Mouse (Mus musculus): ENCODE data around the gene Nmral1. TPM values are rescaled to one million over a fixed set of nuclear protein-coding genes. Genes with fewer than 3 reads are reported as not detected.
A peak's percentile ranks its signal among the peaks of the same experiment; 100 is the strongest.
"Not testable (repeated sequence)": the region's sequence is repeated elsewhere in the genome, so short reads cannot be mapped to it uniquely, and the experiment has no call there.

The Nmral1 gene
- total and polyA plus RNA-seq, 2 experiments from 2014 or later: 33.5 to 37.1 TPM

DNA sequence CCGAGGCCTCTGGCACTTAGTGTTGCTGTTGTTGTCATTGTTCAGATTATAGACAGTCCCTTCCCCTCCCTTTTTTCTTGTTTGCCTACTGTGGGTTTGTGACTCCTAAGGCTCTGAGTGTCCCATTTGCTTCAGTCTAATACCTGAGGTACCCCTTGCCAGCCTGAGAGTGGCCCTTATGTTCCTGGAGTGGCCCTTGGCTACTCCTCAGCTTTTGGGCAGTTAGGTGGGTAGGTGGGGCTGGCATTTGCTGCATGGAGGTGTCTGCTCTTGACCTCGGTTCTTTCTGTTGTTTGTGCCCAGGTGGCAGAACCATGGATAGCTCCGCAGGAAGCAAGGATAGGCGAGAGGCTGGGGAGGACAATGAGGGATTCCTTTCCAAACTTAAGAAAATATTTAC lies 13.6 kb downstream of the Nmral1 start:
- 72% methylated on average over 4 of the region's 4 CpGs for WGBS
- Histone ChIP-seq H3K36me3 (ENCODE audit: insufficient read depth, low read length) (peaks cover 67% of the 10 kb centered on the region), H3K27me3 (ENCODE audit: insufficient read depth, low read length) (no peaks in the 10 kb centered on the region), H3K4me2 (ENCODE audit: low read depth, low read length, poor library complexity, severe bottlenecking) (no peak overlapping the region), H3K4me3 (ENCODE audit: low read depth, low read length) (no peak overlapping the region), H3K27ac (ENCODE audit: low read depth, low read length) (no peak overlapping the region), H3K9me3 (ENCODE audit: low read length) (no peaks in the 10 kb centered on the region), H3K9ac (replicated peaks; ENCODE audit: low read length, poor library complexity, severe bottlenecking) (no peak overlapping the region), H3K4me1 (ENCODE audit: insufficient read depth, low read length) (no peaks in the 10 kb centered on the region)
- no peak for DNase-seq (ENCODE audit: low spot score)
- ATAC-seq (ENCODE audit: low FRiP score): no peak
- no peak for TF ChIP-seq CTCF (IDR thresholded peaks at IDR 0.05)

GRCm38 (mm10) chr16:4702646-4703045 lies 16.5 kb downstream of the Nmral1 start:
- Histone ChIP-seq H3K9me3 (ENCODE audit: low read length) (no peaks in the 10 kb centered on the region), H3K4me1 (ENCODE audit: insufficient read depth, low read length) (no peaks in the 10 kb centered on the region), H3K36me3 (ENCODE audit: insufficient read depth, low read length) (peaks cover 69% of the 10 kb centered on the region), H3K9ac (replicated peaks; ENCODE audit: low read length, poor library complexity, severe bottlenecking) (no peak overlapping the region), H3K27me3 (ENCODE audit: insufficient read depth, low read length) (no peaks in the 10 kb centered on the region), H3K4me2 (ENCODE audit: low read depth, low read length, poor library complexity, severe bottlenecking) (no peak overlapping the region), H3K4me3 (ENCODE audit: low read depth, low read length) (no peak overlapping the region), H3K27ac (ENCODE audit: low read depth, low read length) (no peak overlapping the region)
- no peak for TF ChIP-seq CTCF (IDR thresholded peaks at IDR 0.05)
- DNase-seq (ENCODE audit: low spot score): no peak
- 64% methylated on average over 1 of the region's 1 CpGs for WGBS
- ATAC-seq (ENCODE audit: low FRiP score): no peak

DNA sequence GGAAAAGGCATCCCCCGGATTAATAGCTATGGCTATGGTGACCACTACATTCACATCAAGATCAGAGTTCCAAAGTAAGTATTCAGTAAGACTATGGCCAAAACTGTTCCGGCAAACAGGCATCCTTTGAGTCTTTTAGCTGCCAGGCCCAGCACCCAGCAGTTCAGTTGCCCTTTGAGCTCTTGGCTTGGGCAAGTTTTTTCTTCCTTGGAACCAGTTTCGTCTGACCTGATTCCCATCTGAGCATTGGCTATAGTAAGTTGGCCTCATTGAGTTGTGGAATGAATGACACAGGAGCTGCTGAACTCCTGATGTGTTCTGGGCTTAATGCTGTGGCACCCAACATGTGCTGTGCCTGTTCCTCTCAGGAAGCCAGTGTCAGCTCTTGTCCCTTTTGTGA lies 17.9 kb downstream of the Nmral1 start:
- Histone ChIP-seq H3K27me3 (ENCODE audit: insufficient read depth, low read length) (no peaks in the 10 kb centered on the region), H3K9ac (replicated peaks; ENCODE audit: low read length, poor library complexity, severe bottlenecking) (no peak overlapping the region), H3K4me1 (ENCODE audit: insufficient read depth, low read length) (no peaks in the 10 kb centered on the region), H3K4me2 (ENCODE audit: low read depth, low read length, poor library complexity, severe bottlenecking) (no peak overlapping the region), H3K27ac (ENCODE audit: low read depth, low read length) (no peak overlapping the region), H3K36me3 (ENCODE audit: insufficient read depth, low read length) (peaks cover 68% of the 10 kb centered on the region), H3K4me3 (ENCODE audit: low read depth, low read length) (no peak overlapping the region), H3K9me3 (ENCODE audit: low read length) (no peaks in the 10 kb centered on the region)
- no peak for TF ChIP-seq CTCF (IDR thresholded peaks at IDR 0.05)
- ATAC-seq (ENCODE audit: low FRiP score) (no peak), DNase-seq (ENCODE audit: low spot score) (no peak)
- WGBS: 94% methylated on average over 3 of the region's 3 CpGs

- H3K4me3 ChIP-seq (ENCODE audit: low read depth, low read length); H3K4me1 ChIP-seq (ENCODE audit: insufficient read depth, low read length); H3K4me2 ChIP-seq (ENCODE audit: low read depth, low read length, poor library complexity, severe bottlenecking); H3K9me3 ChIP-seq (ENCODE audit: low read length); H3K27ac ChIP-seq (ENCODE audit: low read depth, low read length); H3K9ac ChIP-seq (replicated peaks; ENCODE audit: low read length, poor library complexity, severe bottlenecking); DNase-seq (ENCODE audit: low spot score); ATAC-seq (ENCODE audit: low FRiP score); H3K27me3 ChIP-seq (ENCODE audit: insufficient read depth, low read length): not testable (repeated sequence)
- H3K36me3 ChIP-seq (ENCODE audit: insufficient read depth, low read length): peaks cover 33% of the 10 kb centered on the region
- peak; percentile 47 for TF ChIP-seq CTCF (IDR thresholded peaks at IDR 0.05)
- WGBS: 97% methylated on average over 4 of the region's 4 CpGs
Observed at GRCm38 (mm10) chr16:4689371-4689770, 29.8 kb downstream of the Nmral1 start.

GRCm38 (mm10) chr16:4684457-4684791 lies 34.7 kb downstream of the Nmral1 start:
- peak; percentile 12; the same call in 1 of the 2 replicates for ATAC-seq (ENCODE audit: low FRiP score)

GRCm38 (mm10) chr16:4683581-4684456 lies 35.3 kb downstream of the Nmral1 start:
- H3K27me3 ChIP-seq (ENCODE audit: insufficient read depth, low read length): no peaks in the 10 kb centered on the region
- peak overlapping the region; percentile 71 for H3K27ac ChIP-seq (ENCODE audit: low read depth, low read length)
- peak overlapping the region; percentile 92 for H3K4me3 ChIP-seq (ENCODE audit: low read depth, low read length)
- H3K4me1 ChIP-seq (ENCODE audit: insufficient read depth, low read length): peaks cover 6% of the 10 kb centered on the region
- DNase-seq (ENCODE audit: low spot score): peak; percentile 96
- under 1% methylated on average over 54 of the region's 54 CpGs for WGBS
- peak; percentile 90 for ATAC-seq (ENCODE audit: low FRiP score)
- no peaks in the 10 kb centered on the region for H3K9me3 ChIP-seq (ENCODE audit: low read length)
- H3K9ac ChIP-seq (replicated peaks; ENCODE audit: low read length, poor library complexity, severe bottlenecking): peak overlapping the region; percentile 91
- peak overlapping the region; percentile 88 for H3K4me2 ChIP-seq (ENCODE audit: low read depth, low read length, poor library complexity, severe bottlenecking)
- no peak; the same call in 1 of the 2 replicates for TF ChIP-seq CTCF (IDR thresholded peaks at IDR 0.05)
- H3K36me3 ChIP-seq (ENCODE audit: insufficient read depth, low read length): 0 out of 2 replicates have a peak, but pooled peaks cover 6% of the 10 kb centered on the region

More at GRCm38 (mm10) chr16:4684457-4684791, 34.7 kb downstream of the Nmral1 start:
- TF ChIP-seq CTCF (IDR thresholded peaks at IDR 0.05): no peak
- H3K4me3 ChIP-seq (ENCODE audit: low read depth, low read length): peak overlapping the region; percentile 92
- H3K4me1 ChIP-seq (ENCODE audit: insufficient read depth, low read length): peaks cover 4% of the 10 kb centered on the region; the same call in 1 of the 2 replicates
- peak overlapping the region; percentile 88 for H3K4me2 ChIP-seq (ENCODE audit: low read depth, low read length, poor library complexity, severe bottlenecking)
- no peaks in the 10 kb centered on the region for H3K9me3 ChIP-seq (ENCODE audit: low read length)
- H3K36me3 ChIP-seq (ENCODE audit: insufficient read depth, low read length): peaks cover 11% of the 10 kb centered on the region; the same call in 1 of the 2 replicates
- no peaks in the 10 kb centered on the region for H3K27me3 ChIP-seq (ENCODE audit: insufficient read depth, low read length)
- H3K27ac ChIP-seq (ENCODE audit: low read depth, low read length): peak overlapping the region; percentile 71
- peak overlapping the region; percentile 91 for H3K9ac ChIP-seq (replicated peaks; ENCODE audit: low read length, poor library complexity, severe bottlenecking)
- WGBS: 1% methylated on average over 9 of the region's 9 CpGs
- no peak for DNase-seq (ENCODE audit: low spot score)
